Mouse (Mus musculus): ENCODE measurements around the gene Engase. TPM values are rescaled to one million over a fixed set of nuclear protein-coding genes. Genes with fewer than 3 reads are reported as not detected.

Gene Engase
- polyA plus RNA-seq, 1 experiment from 2014 or later = 11.3 TPM

GRCm38 (mm10) chr11:118507095-118507494 lies 30.5 kb downstream of the Engase start:
- Histone ChIP-seq H3K27me3 (ENCODE audit: control insufficient read depth, insufficient read depth, low read length) (peaks cover 25% of the 10 kb centered on the region), H3K4me2 (ENCODE audit: low read depth, low read length) (no peak overlapping the region), H3K27ac (ENCODE audit: low read length) (no peak overlapping the region), H3K4me3 (replicated peaks; ENCODE audit: low read length) (no peak overlapping the region), H3K4me1 (ENCODE audit: control insufficient read depth, insufficient read depth, low read length) (peaks cover 7% of the 10 kb centered on the region; the same call in 1 of the 2 replicates), H3K9ac (ENCODE audit: low read length) (no peak overlapping the region), H3K9me3 (replicated peaks; ENCODE audit: control insufficient read depth, low read length) (no peaks in the 10 kb centered on the region), H3K36me3 (ENCODE audit: control insufficient read depth, insufficient read depth, low read length) (no peaks in the 10 kb centered on the region)
- ATAC-seq (ENCODE audit: insufficient read depth, low FRiP score) = no peak
- 80% methylated on average over 6 of the region's 6 CpGs for WGBS

- Histone ChIP-seq H3K36me3 (ENCODE audit: control insufficient read depth, insufficient read depth, low read length) (no peaks in the 10 kb centered on the region), H3K4me3 (replicated peaks; ENCODE audit: low read length) (no peak overlapping the region), H3K27me3 (ENCODE audit: control insufficient read depth, insufficient read depth, low read length) (peaks cover 21% of the 10 kb centered on the region), H3K27ac (ENCODE audit: low read length) (no peak overlapping the region), H3K9me3 (replicated peaks; ENCODE audit: control insufficient read depth, low read length) (no peaks in the 10 kb centered on the region), H3K9ac (ENCODE audit: low read length) (no peak overlapping the region), H3K4me1 (ENCODE audit: control insufficient read depth, insufficient read depth, low read length) (peaks cover 14% of the 10 kb centered on the region; the same call in 1 of the 2 replicates), H3K4me2 (ENCODE audit: low read depth, low read length) (no peak overlapping the region)
- ATAC-seq (ENCODE audit: insufficient read depth, low FRiP score) = no peak
- WGBS = 36% methylated on average over 5 of the region's 5 CpGs
Observed at GRCm38 (mm10) chr11:118507904-118508303, 31.3 kb downstream of the Engase start.

- no peak overlapping the region for H3K27ac ChIP-seq (ENCODE audit: low read length)
- no peak overlapping the region for H3K4me3 ChIP-seq (replicated peaks; ENCODE audit: low read length)
- H3K9me3 ChIP-seq (replicated peaks; ENCODE audit: control insufficient read depth, low read length) = no peaks in the 10 kb centered on the region
- H3K27me3 ChIP-seq (ENCODE audit: control insufficient read depth, insufficient read depth, low read length) = peaks cover 17% of the 10 kb centered on the region
- H3K4me2 ChIP-seq (ENCODE audit: low read depth, low read length) = no peak overlapping the region
- no peaks in the 10 kb centered on the region for H3K36me3 ChIP-seq (ENCODE audit: control insufficient read depth, insufficient read depth, low read length)
- ATAC-seq (ENCODE audit: insufficient read depth, low FRiP score) = no peak
- peaks cover 14% of the 10 kb centered on the region; the same call in 1 of the 2 replicates for H3K4me1 ChIP-seq (ENCODE audit: control insufficient read depth, insufficient read depth, low read length)
- H3K9ac ChIP-seq (ENCODE audit: low read length) = no peak overlapping the region
- 73% methylated on average over 7 of the region's 7 CpGs for WGBS
Observed at GRCm38 (mm10) chr11:118508341-118508740, 31.7 kb downstream of the Engase start.

DNA sequence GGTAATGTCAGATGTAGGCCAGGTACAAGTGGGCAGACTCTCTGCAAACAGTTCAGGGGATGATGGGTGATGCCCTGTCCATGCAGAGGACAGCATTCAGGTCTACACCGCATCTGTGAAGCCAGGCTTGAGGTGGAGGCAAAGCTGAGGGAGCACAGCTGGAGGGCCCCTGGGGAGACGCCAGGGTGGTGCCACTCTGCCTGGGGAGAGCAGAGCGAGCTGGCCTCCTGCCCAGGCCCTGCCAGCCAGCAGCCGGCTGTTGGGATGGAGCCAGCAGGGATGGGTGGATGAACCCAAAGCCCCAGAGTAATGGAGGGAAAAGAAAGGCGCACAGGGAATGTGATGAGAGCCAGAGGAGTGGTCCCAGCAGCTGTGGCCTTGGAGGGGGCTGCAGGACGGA lies 35.2 kb downstream of the Engase start:
- 29% methylated on average over 6 of the region's 6 CpGs for WGBS
- Histone ChIP-seq H3K27me3 (ENCODE audit: control insufficient read depth, insufficient read depth, low read length) (no peaks in the 10 kb centered on the region), H3K4me1 (ENCODE audit: control insufficient read depth, insufficient read depth, low read length) (peaks cover 14% of the 10 kb centered on the region), H3K9ac (ENCODE audit: low read length) (peak overlapping the region; percentile 31; the same call in 1 of the 2 replicates), H3K4me3 (replicated peaks; ENCODE audit: low read length) (no peak overlapping the region), H3K9me3 (replicated peaks; ENCODE audit: control insufficient read depth, low read length) (no peaks in the 10 kb centered on the region), H3K4me2 (ENCODE audit: low read depth, low read length) (no peak overlapping the region), H3K27ac (ENCODE audit: low read length) (no peak overlapping the region), H3K36me3 (ENCODE audit: control insufficient read depth, insufficient read depth, low read length) (no peaks in the 10 kb centered on the region)
- peak; percentile 27 for ATAC-seq (ENCODE audit: insufficient read depth, low FRiP score)

- Histone ChIP-seq H3K4me2 (ENCODE audit: low read depth, low read length) (no peak overlapping the region), H3K36me3 (ENCODE audit: control insufficient read depth, insufficient read depth, low read length) (no peaks in the 10 kb centered on the region), H3K4me3 (replicated peaks; ENCODE audit: low read length) (no peak overlapping the region), H3K9me3 (replicated peaks; ENCODE audit: control insufficient read depth, low read length) (no peaks in the 10 kb centered on the region), H3K9ac (ENCODE audit: low read length) (peak overlapping the region; percentile 31; the same call in 1 of the 2 replicates), H3K4me1 (ENCODE audit: control insufficient read depth, insufficient read depth, low read length) (peaks cover 14% of the 10 kb centered on the region), H3K27me3 (ENCODE audit: control insufficient read depth, insufficient read depth, low read length) (no peaks in the 10 kb centered on the region), H3K27ac (ENCODE audit: low read length) (no peak overlapping the region)
- ATAC-seq (ENCODE audit: insufficient read depth, low FRiP score) = peak; percentile 35; the same call in 1 of the 2 replicates
- 31% methylated on average over 15 of the region's 15 CpGs for WGBS
Observed at GRCm38 (mm10) chr11:118512257-118512910, 35.8 kb downstream of the Engase start.

DNA sequence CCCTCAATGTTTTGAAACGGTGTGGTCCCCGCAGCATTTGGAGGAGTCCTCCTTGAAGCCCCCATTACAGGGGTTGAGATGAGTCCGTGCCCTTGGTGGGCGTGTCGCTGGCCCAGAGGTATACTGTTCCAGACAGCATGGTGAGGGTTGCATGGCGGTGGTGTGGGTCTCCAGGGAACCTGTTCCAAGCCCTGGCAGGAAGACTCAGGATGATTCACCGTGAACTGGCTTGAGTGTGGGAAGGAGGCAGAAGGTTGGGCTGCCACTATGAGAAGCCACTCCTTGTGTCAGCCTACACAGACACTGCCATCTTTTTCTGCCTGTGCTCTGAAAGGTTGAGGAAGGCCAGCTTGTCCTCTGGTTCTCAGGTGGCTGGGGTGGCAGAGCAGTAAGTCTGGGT lies 41.3 kb downstream of the Engase start:
- 69% methylated on average over 7 of the region's 7 CpGs for WGBS

GRCm38 (mm10) chr11:118518743-118519142 lies 42.1 kb downstream of the Engase start:
- no peak for ATAC-seq (ENCODE audit: insufficient read depth, low FRiP score)
- Histone ChIP-seq H3K4me1 (ENCODE audit: control insufficient read depth, insufficient read depth, low read length) (no peaks in the 10 kb centered on the region; the same call in 1 of the 2 replicates), H3K36me3 (ENCODE audit: control insufficient read depth, insufficient read depth, low read length) (no peaks in the 10 kb centered on the region), H3K27ac (ENCODE audit: low read length) (no peak overlapping the region), H3K9me3 (replicated peaks; ENCODE audit: control insufficient read depth, low read length) (no peaks in the 10 kb centered on the region), H3K9ac (ENCODE audit: low read length) (no peak overlapping the region), H3K27me3 (ENCODE audit: control insufficient read depth, insufficient read depth, low read length) (no peaks in the 10 kb centered on the region), H3K4me2 (ENCODE audit: low read depth, low read length) (no peak overlapping the region), H3K4me3 (replicated peaks; ENCODE audit: low read length) (no peak overlapping the region)
- 75% methylated on average over 7 of the region's 7 CpGs for WGBS

More for the DNA sequence above, 41.3 kb downstream of the Engase start:
- no peak overlapping the region for H3K9ac ChIP-seq (ENCODE audit: low read length)
- H3K4me2 ChIP-seq (ENCODE audit: low read depth, low read length) = no peak overlapping the region
- no peaks in the 10 kb centered on the region; the same call in 1 of the 2 replicates for H3K4me1 ChIP-seq (ENCODE audit: control insufficient read depth, insufficient read depth, low read length)
- no peaks in the 10 kb centered on the region for H3K27me3 ChIP-seq (ENCODE audit: control insufficient read depth, insufficient read depth, low read length)
- H3K27ac ChIP-seq (ENCODE audit: low read length) = no peak overlapping the region
- no peaks in the 10 kb centered on the region for H3K36me3 ChIP-seq (ENCODE audit: control insufficient read depth, insufficient read depth, low read length)
- H3K4me3 ChIP-seq (replicated peaks; ENCODE audit: low read length) = no peak overlapping the region
- no peaks in the 10 kb centered on the region for H3K9me3 ChIP-seq (replicated peaks; ENCODE audit: control insufficient read depth, low read length)
- no peak for ATAC-seq (ENCODE audit: insufficient read depth, low FRiP score)

DNA sequence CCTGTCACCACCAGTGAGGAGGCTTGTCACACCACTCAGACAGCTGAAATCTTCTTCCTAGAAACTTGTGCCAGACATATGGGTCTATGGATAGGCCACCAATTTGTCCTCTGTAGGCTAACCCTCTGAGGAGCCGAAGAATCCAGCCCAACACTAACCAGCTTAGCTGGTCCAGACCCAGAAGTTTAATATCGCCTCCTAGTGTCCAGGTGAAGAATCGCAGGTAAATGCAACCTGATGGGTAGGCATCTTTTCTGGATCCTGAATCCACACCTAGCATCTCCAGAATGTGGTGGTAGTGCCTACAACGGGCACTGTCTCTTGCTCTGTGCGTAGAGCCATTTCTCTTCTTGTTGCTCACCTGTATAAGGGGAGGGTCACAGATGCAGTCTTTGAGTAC lies 43.6 kb downstream of the Engase start:
- H3K36me3 ChIP-seq (ENCODE audit: control insufficient read depth, insufficient read depth, low read length) = no peaks in the 10 kb centered on the region
- no peaks in the 10 kb centered on the region for H3K9me3 ChIP-seq (replicated peaks; ENCODE audit: control insufficient read depth, low read length)
- H3K4me2 ChIP-seq (ENCODE audit: low read depth, low read length) = no peak overlapping the region
- no peaks in the 10 kb centered on the region; the same call in 1 of the 2 replicates for H3K4me1 ChIP-seq (ENCODE audit: control insufficient read depth, insufficient read depth, low read length)
- H3K9ac ChIP-seq (ENCODE audit: low read length) = no peak overlapping the region
- H3K27me3 ChIP-seq (ENCODE audit: control insufficient read depth, insufficient read depth, low read length) = no peaks in the 10 kb centered on the region
- H3K4me3 ChIP-seq (replicated peaks; ENCODE audit: low read length) = no peak overlapping the region
- H3K27ac ChIP-seq (ENCODE audit: low read length) = no peak overlapping the region
- no peak for ATAC-seq (ENCODE audit: insufficient read depth, low FRiP score)
- 57% methylated on average over 5 of the region's 5 CpGs for WGBS

- no peaks in the 10 kb centered on the region for H3K9me3 ChIP-seq (replicated peaks; ENCODE audit: control insufficient read depth, low read length)
Observed at GRCm38 (mm10) chr11:118520932-118521331, 44.3 kb downstream of the Engase start.

More at GRCm38 (mm10) chr11:118520932-118521331, 44.3 kb downstream of the Engase start:
- no peak overlapping the region for H3K27ac ChIP-seq (ENCODE audit: low read length)
- H3K9ac ChIP-seq (ENCODE audit: low read length) = no peak overlapping the region
- 79% methylated on average over 2 of the region's 2 CpGs for WGBS
- no peak overlapping the region for H3K4me3 ChIP-seq (replicated peaks; ENCODE audit: low read length)
- H3K4me1 ChIP-seq (ENCODE audit: control insufficient read depth, insufficient read depth, low read length) = no peaks in the 10 kb centered on the region; the same call in 1 of the 2 replicates
- no peak for ATAC-seq (ENCODE audit: insufficient read depth, low FRiP score)
- no peak overlapping the region for H3K4me2 ChIP-seq (ENCODE audit: low read depth, low read length)
- H3K27me3 ChIP-seq (ENCODE audit: control insufficient read depth, insufficient read depth, low read length) = no peaks in the 10 kb centered on the region
- H3K36me3 ChIP-seq (ENCODE audit: control insufficient read depth, insufficient read depth, low read length) = no peaks in the 10 kb centered on the region

All from stomach, embryonic 16.5 days (tissue).